Mouse (Mus musculus): Measurements from ENCODE around the gene Ranbp3. TPM values are rescaled to one million over a fixed set of nuclear protein-coding genes. Genes with fewer than 3 reads are reported as not detected.

Gene Ranbp3
- polyA plus RNA-seq, 1 experiment from 2014 or later = 105 TPM

DNA sequence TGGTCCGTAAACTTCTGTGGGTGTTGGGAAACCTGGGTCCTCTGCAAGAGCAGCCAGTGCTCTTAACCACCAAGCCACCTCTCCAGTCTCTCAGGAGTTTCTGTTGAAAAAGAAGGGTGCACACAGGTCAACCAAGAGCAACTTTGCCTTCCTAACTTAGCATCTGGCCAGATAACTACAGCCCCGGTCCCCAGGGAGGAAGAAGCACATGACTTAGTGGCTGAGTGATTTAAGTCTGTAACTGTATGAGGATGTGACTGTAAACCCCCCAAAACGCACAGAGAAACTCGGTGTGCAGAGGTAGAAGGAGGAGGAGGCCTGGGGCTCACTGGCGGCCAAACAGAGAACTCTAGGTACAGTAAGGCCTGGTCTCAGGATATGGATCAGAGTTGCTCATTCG is 39.1 kb upstream of the Ranbp3 start:
- no peaks in the 10 kb centered on the region for H3K4me1 ChIP-seq (ENCODE audit: control insufficient read depth, insufficient read depth, low read length)
- no peaks in the 10 kb centered on the region for H3K36me3 ChIP-seq (ENCODE audit: control insufficient read depth, insufficient read depth, low read length)
- no peak overlapping the region for H3K27ac ChIP-seq (replicated peaks; ENCODE audit: low read depth, low read length)
- H3K9me3 ChIP-seq (ENCODE audit: control insufficient read depth, low read length) = no peaks in the 10 kb centered on the region
- ATAC-seq (ENCODE audit: low FRiP score, low TSS enrichment) = no peak
- H3K9ac ChIP-seq (replicated peaks; ENCODE audit: low read length) = no peak overlapping the region
- H3K27me3 ChIP-seq (ENCODE audit: control insufficient read depth, insufficient read depth, low read length) = no peaks in the 10 kb centered on the region
- 85% methylated on average over 6 of the region's 6 CpGs for WGBS
- H3K4me3 ChIP-seq (replicated peaks; ENCODE audit: low read depth, low read length) = no peak overlapping the region
- no peak overlapping the region for H3K4me2 ChIP-seq (ENCODE audit: low read length)
- no peak for DNase-seq

DNA sequence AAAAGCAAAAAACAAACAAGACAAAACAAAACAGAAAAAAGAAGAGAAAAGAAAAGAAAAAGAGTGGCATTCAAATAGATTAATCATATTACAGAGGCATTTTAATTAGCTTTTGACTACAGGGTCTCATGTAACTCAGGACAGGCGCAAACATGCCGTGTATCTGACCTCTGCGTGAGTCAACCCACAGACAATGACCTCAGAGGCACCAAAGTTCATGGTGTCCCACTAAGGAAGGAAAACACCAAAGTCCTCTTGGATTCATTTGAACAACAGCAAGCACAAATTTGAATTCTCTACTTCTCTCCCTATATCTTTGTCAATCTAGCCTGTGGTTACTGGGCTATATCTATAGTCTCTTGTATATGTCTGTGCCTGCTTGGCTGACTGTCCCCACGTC is 29.9 kb upstream of the Ranbp3 start:
- no peak for DNase-seq
- WGBS = 87% methylated on average over 4 of the region's 4 CpGs
- Histone ChIP-seq H3K9me3 (ENCODE audit: control insufficient read depth, low read length) (no peaks in the 10 kb centered on the region), H3K4me2 (ENCODE audit: low read length) (no peak overlapping the region), H3K4me1 (ENCODE audit: control insufficient read depth, insufficient read depth, low read length) (no peaks in the 10 kb centered on the region), H3K36me3 (ENCODE audit: control insufficient read depth, insufficient read depth, low read length) (no peaks in the 10 kb centered on the region), H3K9ac (replicated peaks; ENCODE audit: low read length) (no peak overlapping the region), H3K4me3 (replicated peaks; ENCODE audit: low read depth, low read length) (no peak overlapping the region), H3K27me3 (ENCODE audit: control insufficient read depth, insufficient read depth, low read length) (no peaks in the 10 kb centered on the region), H3K27ac (replicated peaks; ENCODE audit: low read depth, low read length) (no peak overlapping the region)
- no peak for ATAC-seq (ENCODE audit: low FRiP score, low TSS enrichment)

DNA sequence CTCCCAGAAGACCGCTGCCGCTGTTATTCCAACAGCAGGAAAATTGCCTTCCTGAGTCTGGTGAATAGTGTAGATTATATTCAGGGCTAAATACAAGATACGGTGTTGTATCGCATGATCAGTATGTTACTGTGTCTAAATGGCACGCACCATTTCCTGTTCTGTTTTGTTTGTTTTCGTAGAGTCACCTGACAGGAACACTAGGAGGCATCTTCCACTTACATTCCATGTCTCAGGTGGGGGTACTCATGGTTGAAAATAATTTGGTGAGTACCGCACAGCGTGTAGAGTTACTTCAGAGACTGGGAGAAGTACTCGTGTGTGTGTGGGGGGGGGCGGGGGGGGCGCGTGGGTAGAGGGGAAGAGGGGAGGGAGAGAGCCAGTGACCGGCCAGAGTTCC is 25.5 kb upstream of the Ranbp3 start:
- ATAC-seq (ENCODE audit: low FRiP score, low TSS enrichment) = no peak
- Histone ChIP-seq H3K4me1 (ENCODE audit: control insufficient read depth, insufficient read depth, low read length) (no peaks in the 10 kb centered on the region), H3K36me3 (ENCODE audit: control insufficient read depth, insufficient read depth, low read length) (no peaks in the 10 kb centered on the region), H3K27me3 (ENCODE audit: control insufficient read depth, insufficient read depth, low read length) (no peaks in the 10 kb centered on the region), H3K27ac (replicated peaks; ENCODE audit: low read depth, low read length) (no peak overlapping the region), H3K4me3 (replicated peaks; ENCODE audit: low read depth, low read length) (no peak overlapping the region), H3K9me3 (ENCODE audit: control insufficient read depth, low read length) (no peaks in the 10 kb centered on the region), H3K9ac (replicated peaks; ENCODE audit: low read length) (no peak overlapping the region), H3K4me2 (ENCODE audit: low read length) (no peak overlapping the region)
- WGBS = 66% methylated on average over 13 of the region's 13 CpGs
- no peak for DNase-seq

DNA sequence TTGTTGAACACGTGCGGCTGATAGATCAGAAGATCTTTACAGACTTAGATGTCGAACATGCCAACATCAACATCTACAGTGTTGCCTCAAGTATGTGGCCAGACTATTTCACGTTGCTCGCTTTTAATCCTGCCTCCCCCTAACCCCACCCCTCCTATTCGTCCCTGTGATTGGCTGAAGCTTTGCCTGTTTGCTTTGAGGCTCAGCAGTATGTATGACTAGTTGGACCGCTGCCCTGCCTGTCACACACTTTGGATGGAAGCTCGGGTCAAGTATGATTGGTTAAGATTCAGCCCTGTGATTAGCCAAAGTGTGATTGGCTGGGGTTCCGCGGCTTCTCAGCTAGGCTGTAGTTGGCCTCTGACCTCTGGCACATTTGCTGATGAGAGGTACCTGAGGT is 21.3 kb upstream of the Ranbp3 start:
- H3K36me3 ChIP-seq (ENCODE audit: control insufficient read depth, insufficient read depth, low read length) = no peaks in the 10 kb centered on the region
- H3K4me3 ChIP-seq (replicated peaks; ENCODE audit: low read depth, low read length) = no peak overlapping the region
- no peaks in the 10 kb centered on the region for H3K27me3 ChIP-seq (ENCODE audit: control insufficient read depth, insufficient read depth, low read length)
- WGBS = 40% methylated on average over 10 of the region's 10 CpGs
- no peaks in the 10 kb centered on the region for H3K9me3 ChIP-seq (ENCODE audit: control insufficient read depth, low read length)
- H3K27ac ChIP-seq (replicated peaks; ENCODE audit: low read depth, low read length) = no peak overlapping the region
- DNase-seq (no peak), ATAC-seq (ENCODE audit: low FRiP score, low TSS enrichment) (no peak)
- H3K4me2 ChIP-seq (ENCODE audit: low read length) = no peak overlapping the region
- no peaks in the 10 kb centered on the region for H3K4me1 ChIP-seq (ENCODE audit: control insufficient read depth, insufficient read depth, low read length)
- H3K9ac ChIP-seq (replicated peaks; ENCODE audit: low read length) = no peak overlapping the region

DNA sequence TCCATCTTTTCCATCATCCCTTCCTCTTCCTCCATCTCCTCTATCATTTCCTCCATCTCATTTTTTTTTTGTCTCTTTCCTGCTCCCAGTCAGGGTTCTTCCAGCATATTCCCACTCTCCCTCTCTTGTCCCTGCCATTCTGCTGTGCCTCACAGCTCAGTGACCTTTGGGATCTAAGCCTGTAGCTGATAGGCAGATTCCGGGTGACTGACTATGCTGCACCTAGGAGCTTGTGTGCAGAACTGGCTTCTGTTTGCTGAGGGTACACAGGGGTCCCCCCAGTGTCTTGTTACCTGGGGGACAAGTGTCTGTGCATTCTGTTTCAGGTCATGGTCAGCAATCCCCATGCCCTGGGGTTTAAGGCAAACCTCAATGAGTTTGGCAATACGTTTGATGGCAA is 18.3 kb upstream of the Ranbp3 start:
- Histone ChIP-seq H3K4me1 (ENCODE audit: control insufficient read depth, insufficient read depth, low read length) (no peaks in the 10 kb centered on the region), H3K9me3 (ENCODE audit: control insufficient read depth, low read length) (no peaks in the 10 kb centered on the region), H3K27ac (replicated peaks; ENCODE audit: low read depth, low read length) (no peak overlapping the region), H3K27me3 (ENCODE audit: control insufficient read depth, insufficient read depth, low read length) (no peaks in the 10 kb centered on the region), H3K36me3 (ENCODE audit: control insufficient read depth, insufficient read depth, low read length) (no peaks in the 10 kb centered on the region), H3K4me3 (replicated peaks; ENCODE audit: low read depth, low read length) (no peak overlapping the region), H3K4me2 (ENCODE audit: low read length) (no peak overlapping the region), H3K9ac (replicated peaks; ENCODE audit: low read length) (no peak overlapping the region)
- WGBS = 84% methylated on average over 2 of the region's 2 CpGs
- DNase-seq = no peak
- no peak for ATAC-seq (ENCODE audit: low FRiP score, low TSS enrichment)

DNA sequence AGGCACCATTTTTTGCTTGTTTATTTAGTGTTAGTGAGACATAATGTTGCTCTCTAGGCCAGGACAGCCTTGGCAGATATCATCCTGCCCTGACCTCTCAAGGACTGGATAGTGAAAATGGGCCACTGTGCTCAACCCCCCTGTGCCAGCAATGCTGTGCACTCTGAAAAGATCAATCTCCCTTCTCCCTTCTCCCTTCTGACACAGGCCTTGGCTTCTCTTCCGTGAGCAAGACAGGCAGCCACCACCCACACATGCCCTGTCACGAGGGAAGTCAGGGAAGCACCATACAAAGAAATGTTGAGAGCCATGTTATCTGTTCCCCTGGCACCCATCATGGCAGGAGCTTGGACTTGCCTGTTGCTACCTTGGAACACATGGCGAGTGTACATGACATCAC is 17.8 kb upstream of the Ranbp3 start:
- H3K9me3 ChIP-seq (ENCODE audit: control insufficient read depth, low read length) = no peaks in the 10 kb centered on the region
- ATAC-seq (ENCODE audit: low FRiP score, low TSS enrichment) (no peak), DNase-seq (no peak)
- no peak overlapping the region for H3K4me2 ChIP-seq (ENCODE audit: low read length)
- H3K36me3 ChIP-seq (ENCODE audit: control insufficient read depth, insufficient read depth, low read length) = no peaks in the 10 kb centered on the region
- 90% methylated on average over 3 of the region's 3 CpGs for WGBS
- no peaks in the 10 kb centered on the region for H3K27me3 ChIP-seq (ENCODE audit: control insufficient read depth, insufficient read depth, low read length)
- no peak overlapping the region for H3K27ac ChIP-seq (replicated peaks; ENCODE audit: low read depth, low read length)
- no peak overlapping the region for H3K9ac ChIP-seq (replicated peaks; ENCODE audit: low read length)
- H3K4me1 ChIP-seq (ENCODE audit: control insufficient read depth, insufficient read depth, low read length) = no peaks in the 10 kb centered on the region
- no peak overlapping the region for H3K4me3 ChIP-seq (replicated peaks; ENCODE audit: low read depth, low read length)

DNA sequence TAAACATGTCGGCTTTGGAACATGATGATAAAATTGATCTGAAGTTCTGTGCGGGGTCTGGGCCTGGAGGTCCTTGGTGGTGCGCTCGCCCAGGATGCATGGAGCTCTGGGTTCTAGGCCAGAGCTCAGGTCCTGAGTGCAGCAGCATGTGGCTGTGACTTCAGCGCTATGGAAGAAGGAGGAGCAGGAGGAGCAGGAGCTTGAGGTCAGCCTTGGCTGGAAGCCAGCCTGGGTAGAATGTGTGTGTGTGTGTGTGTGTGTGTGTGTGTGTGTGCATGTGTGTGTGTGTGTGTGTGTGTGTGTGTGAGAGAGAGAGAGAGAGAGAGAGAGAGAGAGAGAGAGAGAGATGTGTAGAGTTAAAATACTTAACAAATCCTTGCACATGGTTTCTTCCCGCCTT is 16.9 kb upstream of the Ranbp3 start:
- DNase-seq = peak; percentile 7
- no peaks in the 10 kb centered on the region for H3K27me3 ChIP-seq (ENCODE audit: control insufficient read depth, insufficient read depth, low read length)
- H3K4me1 ChIP-seq (ENCODE audit: control insufficient read depth, insufficient read depth, low read length) = no peaks in the 10 kb centered on the region
- no peak overlapping the region for H3K27ac ChIP-seq (replicated peaks; ENCODE audit: low read depth, low read length)
- no peak overlapping the region for H3K4me2 ChIP-seq (ENCODE audit: low read length)
- WGBS = 84% methylated on average over 6 of the region's 6 CpGs
- H3K9me3 ChIP-seq (ENCODE audit: control insufficient read depth, low read length) = no peaks in the 10 kb centered on the region
- H3K9ac ChIP-seq (replicated peaks; ENCODE audit: low read length) = no peak overlapping the region
- H3K36me3 ChIP-seq (ENCODE audit: control insufficient read depth, insufficient read depth, low read length) = no peaks in the 10 kb centered on the region
- ATAC-seq (ENCODE audit: low FRiP score, low TSS enrichment) = no peak
- H3K4me3 ChIP-seq (replicated peaks; ENCODE audit: low read depth, low read length) = no peak overlapping the region

DNA sequence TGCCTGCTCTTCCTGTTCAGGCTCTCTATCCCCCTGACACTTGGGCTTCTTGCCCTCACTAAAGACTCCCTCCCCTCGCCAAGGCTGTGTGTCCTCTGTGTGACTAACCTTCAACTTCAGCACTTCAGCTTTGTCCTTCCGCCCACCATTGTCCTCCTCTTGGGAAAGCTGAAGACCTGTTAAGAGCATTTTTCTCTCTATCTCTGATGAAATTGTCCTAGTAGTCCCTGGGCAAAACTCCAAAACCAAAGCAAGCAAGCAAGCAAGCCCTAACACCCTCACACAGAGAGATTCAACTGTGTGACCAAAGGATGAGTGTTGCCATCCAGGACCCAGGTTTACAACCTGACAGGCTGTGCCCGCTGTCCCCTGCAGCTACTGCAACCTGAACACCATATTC is 9.4 kb upstream of the Ranbp3 start:
- no peaks in the 10 kb centered on the region for H3K36me3 ChIP-seq (ENCODE audit: control insufficient read depth, insufficient read depth, low read length)
- DNase-seq = no peak
- H3K27ac ChIP-seq (replicated peaks; ENCODE audit: low read depth, low read length) = no peak overlapping the region
- H3K4me2 ChIP-seq (ENCODE audit: low read length) = no peak overlapping the region
- H3K9ac ChIP-seq (replicated peaks; ENCODE audit: low read length) = no peak overlapping the region
- no peak overlapping the region for H3K4me3 ChIP-seq (replicated peaks; ENCODE audit: low read depth, low read length)
- no peaks in the 10 kb centered on the region for H3K9me3 ChIP-seq (ENCODE audit: control insufficient read depth, low read length)
- H3K4me1 ChIP-seq (ENCODE audit: control insufficient read depth, insufficient read depth, low read length) = 0 out of 2 replicates have a peak, but pooled peaks cover 6% of the 10 kb centered on the region
- ATAC-seq (ENCODE audit: low FRiP score, low TSS enrichment) = no peak
- peaks cover 12% of the 10 kb centered on the region for H3K27me3 ChIP-seq (ENCODE audit: control insufficient read depth, insufficient read depth, low read length)
- WGBS = 62% methylated on average over 3 of the region's 3 CpGs

DNA sequence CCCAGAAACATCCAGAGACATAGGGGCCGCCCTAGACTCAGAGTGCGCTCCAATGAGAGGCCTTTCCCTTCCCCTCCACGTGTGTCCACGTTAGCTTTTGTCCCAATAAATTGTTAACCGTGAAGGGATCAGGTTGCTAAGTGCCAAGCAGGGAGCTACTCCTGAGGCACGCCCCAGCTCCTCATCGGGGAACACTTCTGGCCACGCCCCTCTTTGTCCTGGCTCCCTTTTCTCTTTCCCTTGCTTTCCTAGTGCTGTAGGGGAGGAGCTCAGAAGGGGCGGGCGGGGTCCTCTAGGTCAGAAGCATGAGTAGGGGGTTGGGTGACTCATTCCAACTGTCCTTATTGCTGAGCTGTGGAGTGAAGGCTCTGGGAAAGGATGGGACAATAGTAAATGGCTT is 8.8 kb upstream of the Ranbp3 start:
- Histone ChIP-seq H3K27me3 (ENCODE audit: control insufficient read depth, insufficient read depth, low read length) (peaks cover 13% of the 10 kb centered on the region), H3K9me3 (ENCODE audit: control insufficient read depth, low read length) (no peaks in the 10 kb centered on the region), H3K4me1 (ENCODE audit: control insufficient read depth, insufficient read depth, low read length) (0 out of 2 replicates have a peak, but pooled peaks cover 7% of the 10 kb centered on the region), H3K9ac (replicated peaks; ENCODE audit: low read length) (no peak overlapping the region), H3K4me3 (replicated peaks; ENCODE audit: low read depth, low read length) (no peak overlapping the region), H3K4me2 (ENCODE audit: low read length) (no peak overlapping the region), H3K36me3 (ENCODE audit: control insufficient read depth, insufficient read depth, low read length) (no peaks in the 10 kb centered on the region), H3K27ac (replicated peaks; ENCODE audit: low read depth, low read length) (no peak overlapping the region)
- 2% methylated on average over 10 of the region's 10 CpGs for WGBS
- ATAC-seq (ENCODE audit: low FRiP score, low TSS enrichment) (no peak), DNase-seq (no peak)
